Mouse (Mus musculus) telencephalon, adult 2 months (tissue): ENCODE measurements at regions not wholly inside any gene's neighbourhood (a gene's known extent, or its start where the extent isn't known, plus 50 kb on each side); places are given as distances from the start of the nearest gene placed in this dataset.

ENCODE experiments used
- DNase-seq: peaks from one replicate; pipeline ENCODE4 v3.0.0-alpha.2; 2011; ENCODE audit warnings: low read depth, low spot score

DNA sequence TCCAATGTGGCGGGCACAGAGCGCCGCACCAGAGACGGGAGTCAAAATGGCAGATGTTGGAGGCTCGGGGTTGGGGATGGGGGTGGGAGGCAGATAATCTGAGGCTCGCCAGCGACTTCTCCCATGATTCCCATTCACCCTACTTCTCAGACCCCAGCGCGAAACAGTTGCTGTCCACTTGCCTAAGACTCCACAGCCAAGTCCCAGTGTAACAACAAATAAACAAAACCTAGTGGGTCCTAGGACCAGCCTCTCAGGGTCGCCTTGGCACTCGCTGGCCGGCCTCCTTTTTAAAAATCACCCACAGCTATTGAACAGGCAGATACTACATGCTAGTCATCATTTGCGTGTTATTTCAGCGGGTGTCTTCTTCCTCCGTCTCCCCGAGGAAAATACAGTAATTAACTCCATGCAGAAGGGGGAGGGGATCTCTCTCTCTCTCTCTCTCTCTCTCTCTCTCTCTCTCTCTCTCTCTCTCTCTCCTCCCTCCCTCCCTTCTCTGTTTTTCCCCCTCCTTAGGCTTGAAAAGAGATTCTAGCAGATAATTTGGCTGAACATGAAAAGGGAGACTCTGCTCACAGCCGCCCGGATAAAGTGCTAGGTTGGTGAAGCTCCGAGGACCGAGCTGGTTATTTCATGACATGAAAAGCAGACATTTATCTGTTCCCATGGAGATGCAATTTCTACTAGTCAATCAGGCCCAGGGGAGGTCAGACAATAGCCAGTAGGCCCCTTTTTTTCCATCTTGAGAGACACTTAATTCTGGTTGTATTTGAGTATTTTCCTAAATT, 71.9 kb upstream of the Zfp217 start:
- no peak for DNase-seq

DNA sequence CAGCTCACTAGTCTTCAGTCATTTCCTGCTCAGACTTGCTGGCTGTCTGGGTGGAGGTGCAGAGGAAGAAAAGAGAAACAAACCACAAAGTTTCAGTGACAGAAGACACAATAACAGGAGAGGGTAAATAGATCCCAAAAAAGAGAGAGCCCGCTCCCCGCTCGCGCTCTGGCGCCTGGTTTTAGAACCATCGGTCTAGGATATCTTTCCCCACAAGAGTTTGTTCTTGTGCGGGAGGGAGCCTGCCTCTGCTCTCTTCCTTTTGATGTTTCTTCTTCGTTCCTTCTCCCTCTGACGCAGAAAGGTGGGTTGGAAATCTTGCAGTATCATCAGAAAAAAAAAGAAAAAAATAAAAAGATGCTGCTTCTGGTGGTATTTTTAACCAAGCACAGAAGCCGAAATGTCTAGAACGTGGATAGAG, 71.3 kb upstream of the Zfp217 start:
- DNase-seq, result no peak

DNA sequence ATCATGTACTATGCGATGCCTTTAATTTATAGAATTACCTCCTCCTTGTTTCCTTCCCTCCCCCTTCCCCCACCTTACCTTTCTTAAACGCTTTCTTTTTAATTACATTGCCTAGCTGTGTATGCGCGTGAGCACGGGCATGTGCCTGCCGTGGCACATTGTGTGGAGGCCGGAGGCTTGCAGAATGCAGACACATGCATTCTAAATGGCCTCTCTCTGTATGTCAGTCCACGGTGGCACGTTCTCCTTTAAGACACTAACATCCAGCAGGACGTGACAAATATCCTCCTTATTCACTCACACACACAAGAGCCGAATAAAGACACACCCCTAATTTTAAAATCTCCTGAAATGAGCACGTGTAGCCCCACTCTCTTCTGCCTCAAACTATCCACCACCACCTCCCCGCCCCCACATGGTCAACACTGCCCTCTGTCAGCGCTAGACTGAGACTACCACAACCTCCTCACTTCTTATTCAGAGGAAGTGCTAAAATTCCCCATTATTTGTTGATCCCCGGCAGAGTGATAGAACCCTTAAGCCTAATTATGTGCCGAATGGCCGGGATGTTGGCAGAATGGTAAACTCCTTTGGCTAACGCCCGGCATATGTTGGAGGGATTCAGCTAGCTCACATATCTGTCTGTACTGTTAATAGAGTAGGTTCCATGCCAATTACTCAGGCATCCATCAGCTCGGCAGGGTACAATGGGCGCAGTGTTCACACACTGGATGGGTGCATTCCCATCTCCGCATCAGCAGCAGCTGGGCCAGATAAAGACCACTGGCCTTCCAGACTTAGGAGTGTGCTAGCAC, 70.5 kb upstream of the Zfp217 start:
- DNase-seq, result no peak

DNA sequence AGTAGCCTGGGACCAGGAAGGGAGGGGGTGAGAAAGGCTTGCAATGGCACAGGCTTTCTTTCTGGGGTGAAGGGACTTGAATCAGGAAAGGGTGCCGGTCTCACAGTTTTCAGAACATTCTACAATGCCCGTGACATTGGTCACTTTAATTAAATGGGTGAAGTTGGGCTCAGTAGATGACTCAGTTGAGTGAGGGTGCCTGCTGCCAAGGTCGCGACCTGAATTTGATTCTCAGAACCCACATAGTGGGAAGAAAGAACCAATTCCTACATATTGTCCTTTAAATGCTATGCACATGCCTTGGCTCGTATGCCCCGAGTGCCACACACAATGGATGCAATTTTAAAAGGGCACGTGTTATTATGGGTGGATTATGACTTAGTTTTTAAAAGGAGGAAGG, 68.4 kb upstream of the Zfp217 start:
- no peak for DNase-seq

DNA sequence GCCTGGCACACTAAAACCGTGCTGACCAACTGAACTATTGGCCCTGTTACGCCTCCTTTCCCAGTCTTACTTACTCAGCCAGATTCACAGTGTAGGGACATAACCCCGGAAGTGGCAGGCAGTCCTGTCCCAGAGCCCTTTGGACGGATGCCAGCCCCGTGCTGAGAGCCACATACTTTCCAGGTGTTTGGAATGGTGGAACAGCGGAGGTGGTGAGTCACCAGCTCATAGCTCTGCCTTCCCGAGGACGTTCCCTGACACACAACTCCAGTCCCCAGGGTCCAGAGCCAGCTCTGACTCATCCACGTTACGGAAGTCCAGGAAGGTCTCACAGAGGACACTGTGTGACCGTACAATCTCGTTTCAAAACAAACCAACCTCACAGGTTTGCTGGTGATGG, 61.2 kb upstream of the Zfp217 start:
- DNase-seq, result no peak

DNA sequence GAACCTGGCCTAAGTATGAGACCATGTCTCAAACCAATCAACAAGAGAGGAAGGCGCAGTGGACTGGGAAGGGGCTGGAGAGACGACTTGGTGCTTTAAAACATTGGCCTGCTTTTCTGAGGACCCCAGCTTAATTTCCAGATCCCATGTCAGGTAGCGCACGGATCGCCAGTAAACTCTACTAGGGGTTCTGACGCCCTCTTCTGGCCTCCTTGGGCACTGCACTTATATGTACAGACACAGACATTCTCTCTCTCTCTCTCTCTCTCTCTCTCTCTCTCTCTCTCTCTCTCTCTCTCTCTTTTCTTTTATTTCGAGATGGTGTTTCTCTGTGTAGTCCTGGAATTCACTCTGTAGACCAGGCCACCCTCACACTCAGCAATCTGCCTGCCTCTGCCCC, 60.0 kb upstream of the Zfp217 start:
- DNase-seq, result no peak

DNA sequence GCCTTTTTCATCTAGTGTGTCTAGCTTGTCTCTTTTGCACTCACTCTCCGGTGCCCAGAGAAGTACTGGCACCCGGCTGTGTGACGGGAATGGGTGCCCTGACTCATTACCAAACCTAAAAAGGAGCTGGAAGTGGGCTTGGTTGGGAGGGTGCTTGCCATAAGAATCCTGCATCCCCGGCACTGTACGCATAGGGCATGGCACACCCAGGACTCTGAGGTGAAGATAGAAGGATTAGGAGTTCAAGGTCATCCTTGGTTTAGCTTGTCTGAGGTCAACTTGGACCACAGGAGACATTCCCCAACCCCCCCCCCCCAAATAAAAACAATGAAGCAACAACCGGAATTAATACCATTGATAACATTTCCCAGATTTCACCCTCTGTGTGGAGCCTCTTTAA, 59.5 kb upstream of the Zfp217 start:
- DNase-seq, result no peak

DNA sequence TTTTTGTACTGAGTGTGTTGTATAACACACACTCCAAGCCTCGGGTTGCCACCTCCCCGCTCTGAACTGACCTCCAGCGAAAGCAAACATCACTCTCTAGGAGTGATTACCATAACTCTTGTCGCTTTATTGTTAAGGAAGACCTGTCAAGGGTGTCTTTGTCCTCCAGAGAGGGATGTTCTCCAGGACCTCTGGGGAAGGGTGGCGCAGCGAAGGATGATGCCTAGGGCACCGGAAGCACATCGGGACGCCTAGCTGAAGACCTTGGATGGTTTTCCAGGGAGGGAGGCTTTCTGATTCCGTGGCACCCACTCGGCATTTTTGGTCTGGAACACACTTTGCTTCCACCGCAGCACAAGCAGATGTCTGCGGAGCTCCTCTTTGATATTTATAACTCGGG, 59.0 kb upstream of the Zfp217 start:
- no peak for DNase-seq

DNA sequence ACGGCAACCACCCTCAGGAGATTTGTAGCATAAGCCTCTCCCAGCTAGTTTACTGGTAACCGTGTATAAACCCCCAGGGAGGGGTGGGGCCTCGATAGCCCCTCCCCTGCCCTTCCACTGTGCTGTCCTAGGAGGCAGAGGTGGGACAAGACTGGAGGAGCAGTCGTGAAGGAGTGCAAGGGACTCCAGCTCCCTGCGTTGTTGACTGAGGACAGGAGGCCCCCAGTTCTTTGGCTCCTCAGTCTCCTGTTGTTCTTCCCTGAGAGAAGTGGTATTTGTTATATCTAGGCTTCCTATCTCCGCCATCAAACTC, 58.5 kb upstream of the Zfp217 start:
- DNase-seq, result no peak

DNA sequence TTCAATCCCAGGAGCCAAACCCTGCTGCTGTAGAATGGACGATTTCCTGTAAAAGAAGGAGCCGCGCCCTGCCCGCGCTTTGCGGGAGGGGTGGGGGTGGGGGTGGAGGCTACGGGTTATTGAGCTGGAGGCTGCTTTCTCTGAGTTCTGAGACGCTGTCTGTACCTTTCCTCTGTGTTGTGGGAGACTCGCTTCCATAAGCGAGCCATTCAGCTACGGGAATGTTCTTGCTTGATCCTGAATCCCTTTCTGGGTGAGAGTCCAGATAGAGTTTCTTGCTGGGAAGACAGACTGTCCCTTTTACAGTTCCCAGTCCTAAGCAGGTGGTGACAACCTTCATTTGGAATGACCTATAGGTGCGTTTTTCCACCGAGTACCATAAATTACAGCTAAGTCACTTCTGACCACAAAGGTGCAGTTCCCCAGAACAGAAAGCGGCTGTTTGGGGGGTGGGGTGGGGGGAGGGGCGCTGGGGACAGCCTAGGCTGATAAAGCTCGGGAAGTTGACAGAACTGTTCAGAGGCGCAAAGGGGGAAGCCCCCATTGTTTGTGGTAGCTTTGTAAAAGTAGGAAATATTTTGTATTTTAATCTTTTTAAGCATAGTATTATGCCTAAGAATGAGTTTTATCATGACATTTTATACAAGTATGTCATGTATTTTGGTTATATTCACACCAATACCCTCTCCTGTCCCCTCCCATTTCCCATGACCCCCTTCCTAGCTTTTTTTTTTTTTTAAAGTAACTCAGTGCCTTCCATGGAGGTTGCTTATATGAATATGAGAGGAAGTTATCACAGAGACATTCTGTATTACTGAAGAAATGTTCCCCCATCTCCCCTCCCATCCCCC, 57.9 kb upstream of the Zfp217 start:
- DNase-seq, result no peak

DNA sequence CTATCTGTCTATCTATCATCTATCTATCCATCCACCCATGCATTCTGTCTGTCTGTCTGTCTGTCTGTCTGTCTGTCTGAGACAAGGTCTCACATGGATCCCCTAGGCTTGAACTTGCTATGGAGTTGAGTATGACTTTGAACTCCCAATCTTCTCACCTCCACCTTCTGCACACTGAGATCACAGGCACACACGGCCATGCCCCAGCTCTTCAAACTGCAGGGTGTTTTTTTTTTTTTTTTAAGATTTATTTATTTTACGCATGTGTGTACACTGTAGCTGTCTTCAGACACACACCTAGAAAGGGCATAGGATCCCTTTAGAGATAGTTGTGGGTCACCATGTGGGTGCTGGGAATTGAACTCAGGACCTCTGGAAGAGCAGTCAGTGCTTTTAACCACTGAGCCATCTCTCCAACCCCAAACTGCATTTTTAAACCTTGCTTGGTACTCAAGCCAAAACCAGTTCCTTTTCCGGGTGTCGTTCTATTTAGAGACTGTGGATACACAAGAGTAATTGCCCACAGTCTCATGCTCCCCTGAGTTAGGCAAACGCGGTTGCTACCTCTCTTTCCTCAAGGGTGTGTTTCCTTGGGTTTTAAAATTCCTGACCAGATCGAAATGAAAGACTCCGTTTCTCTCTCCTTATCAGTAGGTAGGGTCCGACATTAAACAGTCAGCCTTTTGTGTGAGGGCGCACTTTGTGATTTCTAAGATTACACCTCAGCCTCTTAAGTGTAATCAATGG, 57.0 kb upstream of the Zfp217 start:
- no peak for DNase-seq

DNA sequence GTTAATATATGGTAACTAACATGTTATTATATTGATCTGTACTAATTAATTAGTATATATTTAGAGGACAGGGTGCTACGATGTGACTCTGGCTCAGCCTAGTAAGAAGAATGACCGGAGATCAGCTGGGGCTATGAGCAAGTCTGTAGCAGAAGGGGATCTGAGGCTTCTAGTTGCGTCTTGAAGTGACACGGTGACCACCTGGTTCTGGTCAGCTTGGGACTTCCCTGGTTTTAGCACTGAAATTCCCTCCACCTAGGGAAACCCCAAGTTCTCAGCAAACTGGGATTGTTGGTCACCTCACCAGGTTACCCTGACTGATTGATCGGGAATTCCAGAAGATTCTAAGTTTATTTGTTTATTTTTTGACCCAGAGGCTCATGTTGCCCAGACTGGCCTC, 55.6 kb upstream of the Zfp217 start:
- DNase-seq, result no peak

DNA sequence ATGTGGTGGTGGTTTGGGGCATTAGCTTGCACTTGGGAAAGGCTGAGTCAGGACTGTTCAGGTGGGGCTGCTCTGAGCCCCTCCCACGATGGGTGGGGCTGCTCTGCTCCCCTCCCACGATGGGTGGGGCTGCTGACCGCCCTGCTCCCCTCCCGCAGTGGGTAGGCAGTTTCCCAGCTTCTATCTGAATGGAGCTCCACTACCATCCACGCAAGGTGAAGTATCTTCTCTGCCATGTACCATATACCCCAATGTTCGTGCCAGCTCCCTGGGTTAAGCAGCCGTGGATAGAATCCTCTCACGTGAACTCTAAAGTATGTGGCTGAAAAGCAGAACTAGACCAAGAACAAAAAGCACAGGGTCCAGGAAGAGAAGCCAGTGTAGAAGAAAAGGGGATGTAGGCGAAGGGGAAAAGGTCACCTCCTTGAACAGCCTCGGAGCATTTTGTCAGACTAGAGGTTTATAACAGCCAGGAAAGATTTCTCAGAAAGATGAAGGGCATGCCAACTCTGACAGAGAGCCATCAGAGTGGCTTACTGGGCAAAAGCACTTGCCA, 54.0 kb upstream of the Zfp217 start:
- no peak for DNase-seq
